Comparison of ENCODE assay signal across 16 mouse cellular contexts in the genomic region with DNA sequence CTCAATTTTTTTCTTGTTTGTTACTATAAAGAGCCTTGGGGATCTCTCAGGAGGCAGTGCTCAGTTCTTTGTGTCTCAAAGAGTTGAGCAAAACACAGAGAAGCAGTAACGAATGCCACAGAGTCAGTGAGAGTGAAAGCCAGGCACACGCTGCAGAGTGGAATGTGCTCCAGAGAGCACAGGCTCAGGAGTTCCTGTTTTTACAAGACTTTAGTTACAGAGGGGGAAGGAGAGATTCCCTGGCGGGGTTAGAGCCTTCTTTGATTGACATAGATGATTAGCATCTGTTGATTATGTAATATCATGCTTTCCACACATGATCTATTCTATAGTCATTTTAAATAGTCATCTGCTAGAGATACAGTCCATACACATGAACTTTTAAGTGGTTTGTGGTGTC. TPM values are rescaled to one million over a fixed set of nuclear protein-coding genes. Genes with fewer than 3 reads are reported as not detected.
A peak's percentile ranks its signal among the peaks of the same experiment; 100 is the strongest.
DNase-seq lines count a peak whose midpoint lies in the region; ATAC-seq and TF ChIP-seq lines count a peak whose summit lies in the region.
"Had no signal": no experiment of that assay in that cellular context is flagged by ENCODE, and none has a peak within 500 bp of the region (broad histone marks: within the 10 kb centered on the region; RNA-seq: fewer than 3 reads in every experiment).

No protein-coding gene starts in this region.

- DNase-seq in gastrocnemius, adult 2 months, result no peak
- no peak for DNase-seq in gastrocnemius, postnatal 36 days
- DNase-seq in kidney, postnatal 36 days, result peak; percentile 3 to 4
- no peak for DNase-seq in kidney, adult 11 months
- peak; percentile 22 for DNase-seq in c-Kit-positive CD71-negative TER-119-negative erythroid progenitor cells, embryonic 14.5 days (ENCODE audit: low read depth)
- no peak for DNase-seq in layer of hippocampus, adult 11-12 months (ENCODE audit: low spot score)
- no peak for DNase-seq in c-Kit-positive CD71-positive TER-119-positive erythroid progenitor cells, embryonic 14.5 days (ENCODE audit: low spot score)
- DNase-seq: cerebellum, postnatal 14 days; spleen, adult 18-20 months; thymus, postnatal 36 days had no signal

- ATAC-seq in granulocyte monocyte progenitor cell, adult 5-6 weeks (replicated peaks; ENCODE audit: poor library complexity, severe bottlenecking), result peak; percentile 100
- ATAC-seq: hindbrain, postnatal 0 days had no signal

- H3K4me3 ChIP-seq in gastrocnemius, adult 2 months, result no peak overlapping the region
- H3K4me3 ChIP-seq: heart, embryonic 10.5 days; lung, embryonic 15.5 days; midbrain, embryonic 10.5 days had no signal

- 0 out of 2 replicates have a peak overlapping the region, but pooled peaks have one; percentile 13 for H3K27ac ChIP-seq in gastrocnemius, adult 2 months
- H3K27ac ChIP-seq: heart, embryonic 10.5 days; hindbrain, postnatal 0 days; lung, embryonic 15.5 days; midbrain, embryonic 10.5 days; stomach, postnatal 0 days had no signal

- TF ChIP-seq CTCF in gastrocnemius, adult 2 months (IDR thresholded peaks at IDR 0.05), result no peak

- intact Hi-C loops in gastrocnemius, adult 2 months (cut with DNase I), result no loop called here
- intact Hi-C loops in gastrocnemius, postnatal 36 days (cut with DNase I), result no loop called here

RNA-seq across cellular contexts. Expression of gene Rfx7, which starts 48.2 kb away (rescaled TPM):
- 10 to 100 TPM; 18.9 to 19.2 TPM for total RNA-seq in gastrocnemius, adult 2 months (2021)
- 10 to 100 TPM; 19.2 to 19.9 TPM for total RNA-seq in gastrocnemius, postnatal 36 days (2021)
- 73.0 and 82.4 TPM in 2 replicates for total RNA-seq in granulocyte monocyte progenitor cell, adult 5-6 weeks (2014; fragmentation: Nextera tagmentation)
- 20.4 and 28.6 TPM in 2 replicates for total RNA-seq in granulocyte monocyte progenitor cell, adult 5-6 weeks (2017)

Comparison
In these comparisons a context has a peak if more than half of its experiments do, and no peak if none do; other contexts are left out.
1. DNase-seq: peak in kidney, postnatal 36 days (2 of 2) and c-Kit-positive CD71-negative TER-119-negative erythroid progenitor cells, embryonic 14.5 days (single experiment); none in gastrocnemius, adult 2 months (single experiment), gastrocnemius, postnatal 36 days (0 of 2), kidney, adult 11 months (single experiment), layer of hippocampus, adult 11-12 months (single experiment) and c-Kit-positive CD71-positive TER-119-positive erythroid progenitor cells, embryonic 14.5 days (single experiment).